Mouse (Mus musculus) liver, embryonic 14.5 days (tissue): ENCODE results near the gene Sestd1.

Experiments used
- CTCF ChIP-seq: IDR thresholded peaks from 2 replicates; pipeline ENCODE4 v1.5.1; 2016; ENCODE audit warnings: antibody characterized with exemption, low read depth, control low read depth
- EP300 ChIP-seq: IDR thresholded peaks from 2 replicates; pipeline ENCODE4 v1.6.1; 2016; ENCODE audit warnings: antibody characterized with exemption, low read depth

- TF ChIP-seq CTCF: no peak
- no peak for TF ChIP-seq EP300
Measured at GRCm38 (mm10) chr2:77319196-77319595, 38.8 kb upstream of the Sestd1 start.
